Mouse (Mus musculus) spleen, embryonic (tissue): ENCODE data around the gene Tex261.

Source experiments
- CTCF ChIA-PET: fragments of 350-600 bp; sonication (Branson Sonifier 250); formaldehyde crosslinking; loops from one replicate; lab custom pipeline; 2022; lab: Charles Lee

The Tex261 gene

DNA sequence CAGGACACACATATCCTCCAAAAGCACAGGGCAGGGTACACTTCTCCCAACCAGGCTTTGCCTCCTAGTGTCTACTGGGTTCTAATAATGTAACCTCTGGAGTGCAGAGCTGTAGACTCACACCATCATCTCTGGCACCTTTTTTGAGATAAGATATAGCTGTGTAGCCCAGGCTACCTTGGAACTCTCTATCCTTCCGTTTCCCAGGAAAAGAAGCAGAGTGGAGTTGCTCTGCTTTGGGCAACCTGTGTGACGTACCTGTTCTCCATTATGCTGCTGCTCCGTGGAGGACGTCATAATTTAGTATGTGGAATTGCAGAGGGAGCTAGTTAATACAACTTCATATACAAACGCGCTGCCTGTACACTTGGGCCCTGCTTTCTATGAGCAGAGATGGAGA lies 13.3 kb downstream of the Tex261 start, which contains the start of gene Ankrd53:
Gene Ankrd53, plus strand, starts transcription at position 301 of the 400 bp plus-strand sequence.
- CTCF ChIA-PET: interaction anchor here (0.6 to 0.7 kb wide), 2 partner anchors 1582 to 1698 kb away, joined by 3 read pairs; no protein-coding TSS in a partner anchor

DNA sequence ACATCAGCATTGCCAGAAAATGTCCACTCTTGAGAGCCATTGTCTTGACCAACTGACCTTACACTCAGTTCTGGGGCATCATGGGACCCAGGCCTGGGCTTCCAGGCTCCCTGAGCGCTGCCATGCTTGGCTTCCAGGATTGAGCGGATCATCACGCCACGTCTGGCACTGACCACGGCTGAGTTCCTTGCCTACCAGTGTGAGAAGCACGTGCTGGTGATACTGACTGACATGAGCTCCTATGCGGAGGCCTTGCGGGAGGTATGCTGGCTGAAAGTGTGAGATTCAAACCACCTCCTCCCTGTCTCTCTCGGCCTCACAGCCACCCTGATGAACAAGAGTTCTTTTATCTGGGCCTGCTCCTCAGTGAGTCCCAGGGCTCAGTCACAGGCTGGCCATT lies 19.6 kb downstream of the Tex261 start:
- CTCF ChIA-PET: no interaction called here

DNA sequence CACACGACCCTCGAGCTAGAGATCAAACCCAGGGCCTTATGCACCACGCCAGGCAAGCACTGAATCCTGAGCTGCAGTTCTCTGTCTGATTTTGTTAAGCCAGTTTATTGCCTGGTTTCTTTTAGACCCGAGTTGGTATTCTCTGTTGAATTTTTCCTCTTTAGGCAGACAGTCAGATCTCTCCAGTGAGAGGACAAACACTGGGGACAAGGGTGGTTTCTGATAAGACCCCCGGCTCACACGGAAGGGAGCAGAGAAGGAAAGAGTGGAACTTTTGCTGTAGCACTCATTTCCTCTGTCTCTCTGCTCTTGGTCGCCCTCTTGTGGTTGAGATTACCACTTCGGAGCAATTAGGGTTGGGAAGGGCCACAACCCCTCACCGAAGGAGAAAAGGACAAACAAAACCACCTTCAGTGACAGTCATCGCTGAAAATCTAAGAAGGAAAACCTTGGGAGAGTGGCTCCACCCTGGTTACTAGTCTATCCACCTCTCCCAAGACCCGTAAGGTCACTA lies 25.4 kb downstream of the Tex261 start:
- CTCF ChIA-PET: no interaction called here

DNA sequence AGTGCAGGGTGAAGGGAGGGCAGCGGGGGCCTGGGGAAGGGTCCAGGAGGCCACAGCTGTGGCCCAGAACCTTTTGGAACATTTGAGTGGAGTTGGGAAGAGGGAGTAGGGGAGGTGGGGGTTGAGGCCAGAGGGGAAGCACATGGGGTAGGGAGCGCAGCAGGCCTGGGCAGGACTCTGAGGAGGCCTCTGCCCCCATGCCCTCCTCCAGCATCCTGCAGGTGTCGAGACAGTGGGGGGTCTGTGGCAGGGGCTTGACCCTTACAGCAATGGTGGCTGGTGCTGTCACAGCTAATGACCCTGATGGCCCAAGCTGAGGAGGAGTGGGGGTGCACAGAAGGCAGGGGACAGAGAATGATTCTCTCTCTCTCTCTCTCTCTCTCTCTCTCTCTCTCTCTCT lies 26.3 kb downstream of the Tex261 start:
- CTCF ChIA-PET: no interaction called here

DNA sequence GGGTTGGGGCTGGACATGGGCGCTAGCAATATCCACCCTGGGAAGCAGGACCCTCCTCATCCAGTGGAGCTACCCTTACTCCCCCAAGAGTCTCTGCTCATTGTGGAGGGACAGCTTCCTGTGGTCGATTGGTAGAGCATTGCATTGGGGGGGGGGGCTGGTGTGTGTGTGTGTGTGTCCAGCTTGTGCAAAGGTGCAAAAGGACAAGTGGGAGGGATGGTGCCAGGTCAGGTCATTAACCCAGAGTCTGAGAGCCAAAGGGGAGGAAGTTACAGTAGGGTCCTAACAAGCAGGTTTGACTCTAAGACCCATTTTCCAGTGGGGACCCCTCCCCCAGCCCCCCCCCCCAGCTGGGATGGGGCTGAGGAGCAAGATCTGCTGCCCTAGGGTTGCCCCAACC lies 30.1 kb downstream of the Tex261 start:
- CTCF ChIA-PET: no interaction called here

DNA sequence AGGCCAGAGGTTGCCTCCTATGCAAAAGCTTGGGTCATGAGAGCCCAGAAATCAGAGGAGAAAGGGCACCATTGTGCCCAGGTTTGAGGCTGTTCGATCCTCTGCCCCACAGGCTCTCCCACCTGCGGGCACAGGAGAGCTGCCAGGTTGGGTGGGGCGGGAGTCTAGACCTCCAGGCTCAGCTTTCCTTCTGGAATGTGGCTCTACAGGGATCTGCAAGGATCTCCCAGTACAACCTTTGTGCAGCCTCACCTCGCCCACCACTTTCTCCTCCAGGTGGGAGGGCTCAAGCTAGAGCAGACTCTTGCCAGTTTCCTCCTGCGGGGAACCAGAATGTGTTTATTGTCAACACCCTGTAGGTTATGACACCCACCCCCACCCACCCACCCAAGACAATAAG lies 31.1 kb downstream of the Tex261 start:
- CTCF ChIA-PET: no interaction called here

DNA sequence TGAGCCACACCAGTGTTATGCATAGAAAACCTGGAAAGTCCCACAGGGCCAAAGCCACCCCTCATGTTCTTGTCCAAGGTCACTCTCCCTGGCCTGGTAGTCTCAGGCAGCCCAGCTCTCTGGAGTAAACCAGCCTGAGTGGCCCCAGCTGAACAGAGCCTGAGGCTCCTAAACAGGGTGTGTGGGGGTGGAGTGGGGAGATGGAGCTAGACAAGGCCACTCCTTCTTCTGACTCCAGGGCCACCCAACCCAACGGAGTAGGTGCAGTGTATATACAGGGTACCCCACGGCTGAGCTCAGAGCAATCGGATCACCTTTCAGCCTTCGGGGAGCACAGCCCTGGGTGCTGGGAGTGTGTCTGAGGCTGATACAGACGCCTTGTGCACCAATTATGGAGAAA lies 31.5 kb downstream of the Tex261 start:
- CTCF ChIA-PET: no interaction called here

DNA sequence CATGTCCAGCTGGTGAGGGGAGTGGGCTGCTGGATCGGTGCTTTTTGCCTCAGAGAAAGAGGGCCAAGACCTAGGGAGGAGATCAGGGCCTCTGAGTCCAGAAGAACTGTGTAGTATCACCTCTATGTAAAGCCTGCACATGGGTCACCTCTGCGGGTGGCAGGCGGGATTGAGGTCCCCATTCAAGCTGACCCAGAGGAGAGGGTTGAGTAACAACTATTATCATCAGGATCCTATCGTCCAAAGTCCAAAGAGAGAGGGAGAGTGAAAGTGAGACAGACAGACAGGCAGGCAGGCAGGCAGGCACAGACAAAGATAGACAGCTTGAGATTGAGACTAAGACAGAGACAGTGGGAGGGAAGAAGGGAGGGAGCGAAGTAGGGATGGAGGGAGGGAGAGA lies 32.4 kb downstream of the Tex261 start:
- CTCF ChIA-PET: no interaction called here

DNA sequence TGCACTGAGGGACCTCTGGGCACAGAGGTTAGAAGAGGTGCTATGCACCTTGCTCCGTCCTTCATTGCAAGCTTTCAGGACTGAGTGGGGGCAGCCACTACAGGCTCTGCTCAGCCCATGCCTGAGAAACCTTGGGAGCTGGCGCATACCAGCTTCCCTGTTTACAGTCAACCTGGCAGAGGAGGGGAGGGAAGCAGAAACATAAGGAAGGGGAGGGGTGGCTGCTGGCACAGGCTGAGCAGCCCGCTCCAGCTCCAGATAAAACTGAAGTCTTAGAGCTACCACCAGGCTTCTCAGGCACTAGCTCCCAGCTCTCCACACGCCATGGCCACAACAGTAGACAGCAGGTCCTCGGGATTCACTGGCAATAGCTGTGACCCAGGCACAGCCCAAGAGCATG lies 32.9 kb downstream of the Tex261 start, which contains the start of gene Atp6v1b1:
Gene Atp6v1b1, plus strand, starts transcription at position 230 of the 400 bp plus-strand sequence.
- CTCF ChIA-PET: no interaction called here

DNA sequence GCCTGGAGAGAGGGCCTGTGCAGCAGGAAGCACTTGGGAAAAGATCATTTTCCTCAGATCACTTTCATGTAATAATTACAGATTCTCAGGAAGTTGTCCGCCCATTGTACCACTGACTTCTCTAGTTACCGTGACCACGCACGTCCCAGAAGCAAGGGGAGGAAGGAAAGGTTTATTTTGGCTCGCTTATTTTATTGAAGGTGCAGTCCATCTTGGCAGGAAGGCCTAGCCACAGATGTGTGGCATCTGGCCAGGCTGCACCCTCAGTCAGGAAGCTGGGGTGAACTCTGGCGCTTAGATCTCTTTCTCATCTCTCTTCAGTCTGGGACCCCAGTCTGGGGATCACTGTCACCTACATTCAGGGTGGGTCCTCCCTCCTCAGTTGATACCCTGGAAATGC lies 37.0 kb downstream of the Tex261 start:
- CTCF ChIA-PET: no interaction called here

DNA sequence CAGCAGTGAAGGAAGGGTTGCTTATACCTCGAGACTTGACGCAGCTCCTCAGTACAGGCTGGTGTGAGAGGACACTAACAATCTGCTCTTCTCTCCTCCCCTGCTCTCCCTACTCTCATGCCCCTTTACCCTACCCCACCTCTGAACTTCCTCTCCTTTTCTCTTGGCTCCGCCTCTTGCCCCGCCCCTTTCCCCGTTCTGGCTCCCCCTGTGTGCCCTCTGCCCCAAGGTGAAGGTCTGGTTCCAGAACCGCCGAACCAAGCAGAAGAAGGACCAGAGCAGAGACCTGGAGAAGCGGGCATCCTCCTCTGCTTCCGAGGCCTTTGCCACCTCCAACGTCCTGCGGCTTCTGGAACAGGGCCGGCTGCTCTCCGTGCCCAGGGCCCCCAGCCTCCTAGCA lies 38.3 kb downstream of the Tex261 start:
- CTCF ChIA-PET: no interaction called here

DNA sequence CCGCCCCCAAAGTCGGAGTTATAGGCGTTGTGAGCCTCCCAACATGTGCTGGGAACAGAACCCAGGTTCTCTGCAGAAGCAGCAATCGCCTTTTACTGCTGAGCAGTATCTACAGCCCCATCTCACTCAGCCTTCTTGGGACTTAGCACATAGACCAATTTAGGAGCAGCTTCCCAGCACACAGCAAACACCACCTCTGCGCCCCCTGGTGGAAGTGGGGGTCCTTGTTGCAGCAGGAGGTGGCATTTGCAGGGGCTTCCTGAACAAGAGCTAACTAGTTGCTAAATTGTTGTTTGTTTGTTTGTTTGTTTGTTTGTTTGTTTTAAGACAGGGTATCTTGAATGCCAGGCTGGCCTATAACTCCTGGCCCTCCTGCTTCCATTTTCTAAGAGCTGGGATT lies 44.5 kb downstream of the Tex261 start:
- CTCF ChIA-PET: no interaction called here

DNA sequence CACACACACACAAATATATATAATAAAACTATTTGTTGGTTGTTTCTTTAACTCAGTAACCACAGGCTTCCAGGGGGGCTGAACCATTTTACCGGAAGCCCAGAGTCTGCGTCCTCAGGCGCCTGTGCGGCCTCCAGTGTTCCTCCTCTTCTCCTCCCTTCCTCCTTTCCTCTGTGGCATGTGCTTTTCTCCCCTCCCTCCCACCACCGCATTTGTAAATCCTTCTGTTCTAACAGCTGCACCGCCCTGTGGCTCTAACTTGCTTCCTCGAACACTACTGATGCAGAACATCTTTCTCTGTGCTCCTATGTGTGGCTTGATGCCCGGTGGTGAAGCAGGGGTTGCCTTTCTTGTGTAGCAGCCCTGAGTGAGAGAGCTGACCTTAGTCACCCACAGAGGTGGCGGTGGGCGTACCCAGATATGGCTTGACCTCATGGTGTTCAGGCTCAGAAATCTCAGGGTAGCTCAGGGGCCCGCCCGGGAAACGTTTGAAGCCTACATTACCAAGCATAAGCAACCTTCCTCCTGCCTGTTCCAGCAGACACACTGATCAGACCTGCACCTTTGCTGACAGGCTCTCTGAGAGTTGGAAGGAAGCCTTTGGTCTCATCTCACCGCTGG lies 46.2 kb downstream of the Tex261 start:
- CTCF ChIA-PET: interaction anchor here (0.6 to 0.9 kb wide), 2 partner anchors 18 to 35 kb away, joined by 3 to 6 read pairs; no protein-coding TSS in a partner anchor

DNA sequence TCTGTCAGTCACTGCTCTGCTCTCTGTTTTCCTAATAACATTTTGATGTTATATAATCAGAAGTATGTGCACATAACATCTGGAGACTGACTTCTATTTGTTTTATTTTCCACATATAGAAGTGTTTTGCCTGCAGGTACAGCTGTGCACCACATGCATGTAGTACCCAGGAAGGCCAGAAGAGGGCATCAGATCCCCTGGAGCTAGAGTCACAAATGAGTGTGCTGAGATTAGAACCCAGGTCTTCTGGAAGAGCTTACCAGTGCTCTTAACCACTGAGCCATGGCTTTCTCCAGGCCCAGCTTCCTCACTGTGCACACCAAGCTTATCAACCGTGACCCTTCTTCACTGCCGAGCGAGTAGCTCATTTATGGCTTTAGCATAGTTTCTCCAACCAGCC lies 47.1 kb downstream of the Tex261 start:
- CTCF ChIA-PET: no interaction called here

DNA sequence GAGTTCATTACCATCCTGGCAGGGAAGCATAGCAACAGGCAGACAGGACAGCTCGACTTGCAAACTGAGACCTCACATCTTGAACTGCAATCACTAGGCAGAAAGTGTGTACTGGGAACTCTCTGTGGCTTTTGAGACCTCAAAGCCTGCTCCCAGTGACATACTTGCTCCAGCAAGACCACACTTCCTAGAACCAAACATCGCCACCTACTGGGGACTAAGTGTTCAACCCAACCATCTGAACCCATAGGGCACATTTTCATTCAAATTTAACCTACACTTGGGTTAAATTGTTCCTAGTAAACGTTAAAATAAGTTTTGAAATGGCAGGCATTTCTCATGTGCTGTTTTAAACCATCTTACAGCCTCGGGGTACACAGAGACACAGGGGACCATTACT lies 48.4 kb downstream of the Tex261 start:
- CTCF ChIA-PET: no interaction called here

DNA sequence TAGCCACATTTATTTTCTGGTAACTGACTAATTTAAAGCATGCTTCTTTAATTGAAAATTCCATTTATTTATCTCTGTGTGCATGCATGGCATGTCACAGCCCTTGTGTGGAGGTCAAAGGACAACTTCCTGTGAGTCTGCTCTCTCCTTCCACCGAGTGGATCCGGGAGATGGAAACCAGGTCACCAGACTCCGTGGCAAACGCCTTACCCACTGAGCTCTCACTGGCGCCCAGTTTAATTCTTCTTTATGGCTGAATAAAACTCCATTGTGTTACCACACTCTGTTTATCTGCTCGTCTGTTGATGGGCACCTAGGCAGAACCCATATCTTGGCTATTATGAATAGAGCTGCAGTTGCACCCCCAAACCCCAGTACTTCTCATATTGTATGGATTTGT lies 53.1 kb downstream of the Tex261 start:
- CTCF ChIA-PET: no interaction called here
